In the genomic region with DNA sequence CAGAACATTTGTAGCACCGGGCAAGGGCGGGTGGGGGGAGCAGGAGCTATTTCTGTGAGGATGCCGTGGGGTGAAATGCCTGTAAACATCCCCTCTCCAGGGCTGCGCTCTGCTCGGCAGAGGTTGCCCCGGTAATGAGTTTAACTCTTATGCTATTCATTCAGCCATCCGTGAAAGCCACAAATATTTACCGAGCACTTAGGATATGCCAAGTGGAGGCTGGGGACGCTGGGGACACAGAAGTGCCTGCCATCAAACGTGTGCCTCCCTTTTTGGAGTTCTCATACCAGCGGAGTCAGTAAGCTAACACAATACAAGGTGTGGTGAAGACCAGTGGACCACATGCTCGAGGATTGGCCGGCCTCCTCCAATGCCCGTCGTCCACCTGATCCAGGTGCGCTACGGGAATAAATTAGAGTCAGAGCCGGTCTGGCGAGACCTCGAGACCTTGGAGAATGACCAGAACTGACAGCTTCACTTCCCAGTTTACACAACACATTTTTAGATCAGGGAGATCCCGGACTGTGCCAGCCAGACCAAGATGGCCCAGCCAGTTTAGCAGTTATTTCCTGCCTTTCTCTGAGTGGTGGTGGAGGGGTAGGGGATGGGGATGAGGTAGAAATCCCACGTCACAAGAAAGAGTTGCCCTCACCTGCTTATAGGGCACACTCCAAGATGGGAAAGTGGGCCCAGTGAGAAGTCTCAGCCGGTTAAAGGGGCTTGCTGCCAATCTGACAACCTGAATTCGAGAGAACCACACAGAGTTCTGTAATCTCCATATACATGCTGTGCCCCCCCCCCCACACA, we compare ENCODE assay signal across 8 mouse cellular contexts.
DNase-seq lines count a peak whose midpoint lies in the region; ATAC-seq and TF ChIP-seq lines count a peak whose summit lies in the region.

No protein-coding gene starts in this region.

- H3K4me2 ChIP-seq in heart, embryonic 12.5 days: peak overlapping the region; percentile 86; the same call in 1 of the 2 replicates

- DNase-seq in heart, postnatal 4 days: no peak
- DNase-seq in brain, embryonic 14.5 days (ENCODE audit: low read depth): peak; percentile 62
- peak; percentile 49 for DNase-seq in kidney, adult 9 months
- peak; percentile 71 for DNase-seq in lung, postnatal 10 days
- no peak for DNase-seq in layer of hippocampus, adult 2 months (ENCODE audit: low spot score in 2 of 2)
- no peak for DNase-seq in cerebellum, adult 18-20 months
- no peak for DNase-seq in frontal cortex, adult 2 months (ENCODE audit: extremely low spot score in 1 of 2, low spot score in 1 of 2)

- ATAC-seq in heart, embryonic 12.5 days (ENCODE audit: insufficient number of reproducible peaks, low FRiP score): no peak

- TF ChIP-seq POLR2A in brain, embryonic 14.5 days (IDR thresholded peaks at IDR 0.05; ENCODE audit: borderline replicate concordance, extremely low read depth, insufficient read depth, insufficient read length, poor library complexity, severe bottlenecking): no peak

- H3K27ac ChIP-seq in heart, embryonic 12.5 days (ENCODE audit: poor library complexity, severe bottlenecking): no peak overlapping the region
- H3K27ac ChIP-seq in layer of hippocampus, adult 2 months: no peak overlapping the region

- H3K9me3 ChIP-seq in heart, embryonic 12.5 days (replicated peaks): no peaks in the 10 kb centered on the region

- no peak overlapping the region for H3K9ac ChIP-seq in heart, embryonic 12.5 days

- TF ChIP-seq CTCF in brain, embryonic 14.5 days (IDR thresholded peaks at IDR 0.05; ENCODE audit: borderline replicate concordance, extremely low read depth, insufficient read depth, insufficient read length): no peak
- no peak for TF ChIP-seq CTCF in layer of hippocampus, adult 2 months (conservative IDR thresholded peaks at IDR 0.05)

- H3K36me3 ChIP-seq in heart, embryonic 12.5 days: no peaks in the 10 kb centered on the region

- no peak overlapping the region for H3K4me3 ChIP-seq in heart, embryonic 12.5 days
- no peak overlapping the region for H3K4me3 ChIP-seq in layer of hippocampus, adult 2 months

- 0 out of 2 replicates have a peak, but pooled peaks cover 11% of the 10 kb centered on the region for H3K27me3 ChIP-seq in heart, embryonic 12.5 days (replicated peaks)

- H3K4me1 ChIP-seq in heart, embryonic 12.5 days (replicated peaks): peaks cover 34% of the 10 kb centered on the region

- WGBS in heart, embryonic 12.5 days: 49% methylated on average over 24 of the region's 24 CpGs

Comparison
In these comparisons a context has a peak if more than half of its experiments do, and no peak if none do; other contexts are left out.
1. DNase-seq: peak in brain, embryonic 14.5 days (single experiment), kidney, adult 9 months (single experiment) and lung, postnatal 10 days (single experiment); none in heart, postnatal 4 days (single experiment), layer of hippocampus, adult 2 months (0 of 2), cerebellum, adult 18-20 months (0 of 2) and frontal cortex, adult 2 months (0 of 2).